Mouse (Mus musculus): Measurements from ENCODE around the gene Rcc1. TPM values are rescaled to one million over a fixed set of nuclear protein-coding genes. Genes with fewer than 3 reads are reported as not detected.
"Not testable (repeated sequence)": the region's sequence is repeated elsewhere in the genome, so short reads cannot be mapped to it uniquely, and the experiment has no call there.

The Rcc1 gene
- total RNA-seq, 1 experiment from 2014 or later, result 46.6 TPM

DNA sequence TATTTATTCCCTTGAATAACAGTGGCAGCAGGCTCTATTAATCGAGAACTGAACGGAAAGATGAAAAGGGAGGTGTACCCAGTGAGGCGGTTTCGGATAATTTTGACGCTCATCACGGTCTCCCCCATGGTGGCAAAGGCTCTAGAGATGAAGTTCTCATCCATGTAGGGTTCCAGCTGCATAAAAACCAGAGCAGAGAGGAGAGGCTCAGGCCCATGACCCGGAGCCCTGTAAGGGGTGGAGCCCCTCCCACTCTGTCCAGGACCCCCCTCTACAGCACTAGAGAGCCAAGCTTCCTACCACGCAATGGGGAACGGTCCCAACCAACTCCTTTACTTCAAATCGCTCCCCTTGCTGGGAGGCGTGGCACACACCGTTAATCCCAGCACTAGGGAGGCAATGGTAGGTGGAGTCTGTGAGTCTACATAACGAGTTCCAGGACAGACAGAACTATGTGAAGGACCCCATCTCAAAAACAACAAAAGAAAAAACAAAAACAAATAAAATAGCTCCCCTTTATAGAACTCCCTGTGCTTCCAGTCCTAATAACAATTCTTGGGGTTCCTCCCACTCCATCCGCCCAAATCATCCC is 24.9 kb downstream of the Rcc1 start:
- no peak for ATAC-seq (replicated peaks; ENCODE audit: low read depth, poor library complexity, severe bottlenecking)

DNA sequence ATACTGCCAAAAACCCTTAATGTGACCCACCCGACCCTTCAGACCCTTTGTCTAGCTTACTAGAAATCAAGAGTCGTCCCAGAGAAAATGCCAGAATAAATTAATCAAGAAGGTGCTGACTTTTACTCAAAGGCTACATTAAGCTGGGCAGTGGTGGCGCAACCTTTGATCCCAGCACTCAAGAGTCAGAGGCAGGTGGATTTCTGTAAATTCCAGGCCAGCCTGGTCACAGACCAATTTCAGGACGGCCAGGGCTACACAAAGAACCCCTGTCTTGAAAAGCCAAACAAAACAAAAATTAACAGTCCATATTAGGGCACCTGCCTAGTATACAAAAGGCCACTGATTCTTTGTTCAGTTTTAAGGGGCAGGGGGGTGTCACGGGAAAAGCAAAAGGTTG is 26.9 kb downstream of the Rcc1 start:
- no peak for ATAC-seq (replicated peaks; ENCODE audit: low read depth, poor library complexity, severe bottlenecking)

DNA sequence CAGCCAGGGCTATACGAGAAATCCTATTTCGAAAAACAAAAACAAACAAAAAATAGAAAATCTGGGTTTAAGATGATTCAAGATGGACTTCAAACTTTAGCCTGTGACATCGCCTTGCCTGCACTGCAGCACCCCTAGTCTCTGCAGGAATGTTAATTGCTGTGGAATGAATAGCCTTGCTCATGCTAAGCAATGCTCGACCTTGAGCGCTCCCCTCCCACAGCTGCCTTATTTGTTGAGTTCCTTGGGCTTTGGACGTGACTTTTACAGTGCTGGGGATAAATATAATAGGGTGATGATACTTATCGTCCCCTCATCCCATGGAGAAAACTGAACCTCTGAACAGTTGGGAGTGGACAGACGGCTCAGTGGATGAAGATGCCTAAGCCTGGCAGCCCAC is 37.7 kb downstream of the Rcc1 start:
- ATAC-seq (replicated peaks; ENCODE audit: low read depth, poor library complexity, severe bottlenecking), result no peak

DNA sequence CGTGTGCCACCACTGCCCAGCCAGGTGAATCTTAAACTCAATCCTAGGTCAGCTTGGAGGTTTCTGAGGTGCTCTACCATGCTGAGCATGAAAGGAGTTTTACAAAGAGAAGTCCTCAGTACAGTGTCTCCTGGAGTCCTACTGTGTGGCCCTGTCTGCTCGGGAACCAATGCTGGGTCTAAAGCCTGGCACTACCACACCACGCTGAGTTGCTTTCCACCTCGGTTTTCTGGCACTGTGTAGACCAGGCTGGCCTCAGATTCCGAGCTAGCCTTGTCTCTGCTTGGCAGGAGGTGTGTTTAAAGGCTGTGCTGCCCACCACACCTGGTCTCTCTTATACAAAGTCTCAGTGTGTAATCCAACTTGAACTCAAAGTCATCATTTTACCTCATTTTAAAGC is 40.8 kb downstream of the Rcc1 start:
- ATAC-seq (replicated peaks; ENCODE audit: low read depth, poor library complexity, severe bottlenecking), result no peak

DNA sequence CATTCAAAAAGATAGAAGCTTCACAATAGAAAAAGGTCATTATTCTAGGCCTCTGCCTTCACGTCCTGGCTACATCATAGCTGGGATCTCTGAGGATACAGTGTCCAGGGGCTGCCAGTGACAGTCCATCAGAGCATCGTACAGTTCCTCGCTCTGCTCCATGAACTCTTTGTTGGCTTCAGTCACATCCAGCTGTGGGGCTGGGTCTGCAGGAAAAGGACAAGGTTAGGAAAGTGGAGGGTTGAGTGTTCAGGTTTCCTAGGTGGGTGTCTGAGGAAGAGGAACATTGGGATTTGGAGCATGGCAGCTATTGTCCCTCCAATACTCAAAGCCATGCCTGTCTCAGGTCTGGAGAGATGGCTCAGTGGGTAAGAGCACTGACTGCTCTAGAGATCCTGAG is 41.6 kb downstream of the Rcc1 start:
- ATAC-seq (replicated peaks; ENCODE audit: low read depth, poor library complexity, severe bottlenecking), result no peak

DNA sequence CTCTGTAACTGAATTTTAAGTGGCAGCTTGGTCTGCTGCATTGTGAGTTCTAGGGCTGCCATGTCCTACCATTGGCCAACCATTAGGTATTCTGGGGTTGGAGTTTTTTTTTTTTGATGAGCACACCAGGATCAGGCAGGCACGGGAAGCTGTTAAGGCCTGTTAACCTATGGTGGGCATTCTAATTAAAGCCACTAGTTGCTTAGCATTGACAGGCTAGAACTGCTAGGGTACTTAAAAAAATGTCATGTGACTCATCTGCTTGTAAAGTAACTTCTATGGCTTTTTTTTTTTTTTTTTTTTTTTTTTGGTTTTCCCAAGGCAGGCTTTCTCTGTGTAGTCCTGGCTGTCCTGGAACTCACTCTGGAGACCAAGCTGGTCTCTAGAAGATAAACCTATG is 42.2 kb downstream of the Rcc1 start:
- no peak for ATAC-seq (replicated peaks; ENCODE audit: low read depth, poor library complexity, severe bottlenecking)

DNA sequence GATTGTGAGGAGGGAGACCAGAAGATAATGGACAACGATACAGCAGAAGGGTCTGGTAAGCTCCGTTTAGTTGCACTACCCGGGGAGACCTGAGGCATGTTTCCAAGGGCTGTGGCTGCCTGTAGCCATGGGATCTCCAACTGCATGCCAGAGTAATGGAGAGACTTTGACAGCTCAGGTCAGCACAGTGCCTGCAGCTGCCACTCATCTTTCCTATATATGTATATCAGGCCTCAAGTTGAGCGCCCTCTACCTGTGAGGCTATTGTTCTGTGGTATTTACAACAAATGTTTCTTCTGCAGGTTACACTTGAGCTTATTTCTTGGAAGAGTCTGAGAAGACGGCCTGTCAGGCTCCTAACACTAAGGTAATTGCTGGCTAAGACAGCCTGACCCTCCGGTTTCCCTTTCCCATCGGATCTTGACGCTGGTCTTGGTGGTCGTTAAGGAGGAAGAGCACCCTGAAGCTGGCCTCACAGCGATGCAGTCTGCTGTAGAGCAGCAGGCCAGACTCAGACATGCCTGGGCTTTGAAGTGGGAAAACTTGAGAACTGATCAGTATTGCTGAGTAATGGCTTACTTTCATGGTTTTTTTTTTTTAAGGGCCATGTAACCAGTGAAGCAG is 43.4 kb downstream of the Rcc1 start:
- ATAC-seq (replicated peaks; ENCODE audit: low read depth, poor library complexity, severe bottlenecking), result peak; percentile 21

DNA sequence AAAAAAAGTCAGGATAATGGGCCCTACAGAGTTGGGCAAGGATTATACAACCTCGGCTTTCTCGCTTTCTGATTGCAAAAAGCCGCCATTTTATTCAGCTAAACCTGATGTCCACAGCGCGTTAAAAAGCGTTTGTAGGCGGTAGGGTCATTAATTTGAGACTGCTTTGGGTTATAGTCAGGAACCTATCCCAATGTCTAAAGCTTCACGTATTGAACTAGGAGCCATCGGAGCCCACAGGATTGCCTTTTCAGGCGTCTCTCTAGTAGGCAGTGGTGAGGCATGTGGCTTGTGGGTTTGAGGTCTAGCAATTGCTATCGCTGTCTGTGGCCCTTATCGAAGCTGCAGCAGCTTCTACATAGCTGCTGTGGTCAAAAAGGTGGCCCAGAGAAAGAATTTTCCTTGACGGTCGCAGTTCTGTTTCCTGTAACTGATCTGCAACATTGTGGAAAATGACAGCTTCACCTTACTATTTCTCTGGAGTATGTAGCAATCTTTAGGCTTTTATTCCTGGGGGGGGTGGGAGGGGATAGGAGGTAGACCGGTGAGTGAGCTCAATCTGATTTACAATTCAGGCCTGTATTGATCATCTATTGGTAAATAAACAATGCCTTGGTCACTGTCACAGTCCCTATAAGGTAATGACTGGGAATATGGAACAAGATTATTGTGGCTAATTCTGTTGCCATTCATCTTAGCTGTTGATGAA is 44.1 kb downstream of the Rcc1 start:
- peak; percentile 68 for ATAC-seq (replicated peaks; ENCODE audit: low read depth, poor library complexity, severe bottlenecking)

DNA sequence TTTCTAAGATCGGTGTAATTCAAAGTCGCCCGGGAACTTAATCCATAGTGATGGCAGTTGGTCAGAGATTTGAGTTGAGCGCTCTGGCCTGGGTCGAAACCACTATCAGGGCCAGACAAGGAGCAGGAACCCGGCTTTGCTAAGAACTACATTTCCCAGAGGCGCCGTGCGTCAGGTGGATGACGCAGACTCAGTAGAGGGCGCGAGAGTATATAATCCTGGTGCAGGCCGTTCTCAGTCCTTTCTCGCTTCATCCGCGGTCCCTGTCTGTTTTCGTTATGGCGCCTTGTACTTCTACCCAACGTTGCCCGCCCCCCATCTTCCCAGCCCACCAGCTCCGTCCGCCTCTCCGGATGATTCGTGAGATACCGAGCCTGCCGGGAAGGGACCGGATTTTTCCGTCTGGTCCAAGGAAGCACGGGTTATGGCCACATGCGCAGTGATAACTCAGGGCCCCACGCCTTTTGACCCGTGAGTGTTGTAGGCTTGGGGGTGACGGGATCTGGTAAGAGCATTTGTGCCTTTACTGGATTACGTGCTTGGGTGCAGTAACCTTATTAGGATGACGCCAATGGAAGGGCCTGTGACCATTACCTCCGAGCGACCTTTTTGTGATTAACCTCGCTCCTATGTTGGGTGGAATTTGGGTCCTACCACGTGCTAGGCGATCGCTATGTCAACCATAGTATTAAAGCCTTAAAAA is 44.8 kb downstream of the Rcc1 start:
- ATAC-seq (replicated peaks; ENCODE audit: low read depth, poor library complexity, severe bottlenecking), result peak; percentile 77

DNA sequence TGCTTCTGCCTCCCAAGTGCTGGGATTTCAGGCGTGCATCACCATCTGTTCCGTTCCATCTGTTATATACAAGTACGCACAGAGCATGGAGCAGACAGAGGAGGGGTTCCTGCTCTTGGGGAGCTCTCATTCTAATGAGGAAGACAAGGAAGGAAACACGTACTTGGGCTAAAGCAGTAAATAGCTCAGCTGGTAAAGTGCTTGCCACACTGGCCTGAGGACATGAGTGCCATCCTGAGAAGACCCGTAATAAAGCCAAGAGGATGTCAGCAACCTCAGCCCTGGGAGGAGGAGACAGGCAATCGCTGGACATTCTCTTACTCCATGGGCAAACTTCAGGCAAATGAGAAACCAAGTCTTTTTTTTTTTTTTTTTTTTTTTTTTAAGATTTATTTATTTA is 47.4 kb downstream of the Rcc1 start:
- ATAC-seq (replicated peaks; ENCODE audit: low read depth, poor library complexity, severe bottlenecking), result no peak

DNA sequence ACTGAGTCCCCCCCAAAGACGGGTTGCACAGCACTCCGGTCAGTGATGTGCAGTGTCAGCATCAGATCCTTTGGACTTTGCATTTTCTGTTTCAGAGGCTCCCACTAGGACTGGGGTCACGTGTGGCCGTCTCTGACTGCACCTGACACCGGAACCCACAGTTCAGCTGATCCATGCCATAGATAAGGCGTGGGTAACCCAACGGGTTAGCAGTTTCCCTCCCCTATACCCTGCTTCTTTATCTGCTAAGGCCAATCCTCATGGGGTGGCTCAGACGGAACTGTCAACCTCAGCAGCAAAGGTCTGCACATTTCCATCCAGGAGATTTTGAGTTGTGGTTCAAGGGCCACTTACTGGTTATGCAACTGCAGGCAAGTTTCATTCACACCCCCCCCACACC is 48.1 kb downstream of the Rcc1 start:
- no peak; the same call in 1 of the 2 replicates for ATAC-seq (replicated peaks; ENCODE audit: low read depth, poor library complexity, severe bottlenecking)

DNA sequence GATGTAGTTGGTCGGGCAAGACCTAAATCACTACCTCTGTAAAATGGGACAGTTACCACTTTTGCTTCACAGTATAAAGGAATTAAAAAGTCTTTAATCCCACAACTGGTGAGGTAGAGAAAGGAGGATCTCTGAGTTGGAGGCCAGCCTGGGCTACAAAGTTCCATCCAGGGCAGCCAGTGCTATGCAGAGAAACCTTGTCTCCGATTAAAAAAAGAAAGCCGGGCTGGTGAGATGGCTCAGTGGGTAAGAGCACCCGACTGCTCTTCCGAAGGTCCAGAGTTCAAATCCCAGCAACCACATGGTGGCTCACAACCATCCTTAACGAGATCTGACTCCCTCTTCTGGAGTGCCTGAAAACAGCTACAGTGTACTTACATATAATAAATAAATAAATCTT is 49.9 kb downstream of the Rcc1 start:
- ATAC-seq (replicated peaks; ENCODE audit: low read depth, poor library complexity, severe bottlenecking), result not testable (repeated sequence)

DNA sequence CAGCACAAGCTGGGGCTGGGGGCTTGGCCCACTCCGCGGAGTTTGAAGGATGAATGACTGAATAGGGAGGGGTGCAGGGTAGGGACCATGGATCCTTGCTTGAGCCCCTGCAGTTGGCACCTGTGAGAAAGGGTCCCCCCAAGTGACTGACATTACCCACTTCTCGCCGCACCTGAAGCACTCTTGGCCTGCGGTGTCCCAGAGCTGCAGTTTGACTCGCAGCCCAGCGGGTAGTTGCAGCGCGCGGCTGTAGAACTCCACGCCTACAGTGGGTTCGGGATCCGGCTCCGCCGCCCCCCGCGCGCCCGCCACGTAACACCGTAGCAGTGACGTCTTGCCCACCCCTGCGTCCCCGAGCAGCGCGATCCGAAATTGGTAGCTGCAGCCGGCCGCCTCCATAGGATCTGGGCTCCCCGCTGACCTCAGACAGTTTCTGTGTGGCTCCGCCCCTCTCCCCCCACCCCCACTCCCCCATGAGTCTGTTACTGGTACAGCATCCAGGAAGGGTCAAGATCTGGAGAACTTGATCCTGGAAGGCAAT is 50.4 kb downstream of the Rcc1 start, which contains the start of gene Rab42:
Gene Rab42, minus strand, starts transcription at position 447 of the 541 bp plus-strand sequence.
- ATAC-seq (replicated peaks; ENCODE audit: low read depth, poor library complexity, severe bottlenecking), result peak; percentile 78

DNA sequence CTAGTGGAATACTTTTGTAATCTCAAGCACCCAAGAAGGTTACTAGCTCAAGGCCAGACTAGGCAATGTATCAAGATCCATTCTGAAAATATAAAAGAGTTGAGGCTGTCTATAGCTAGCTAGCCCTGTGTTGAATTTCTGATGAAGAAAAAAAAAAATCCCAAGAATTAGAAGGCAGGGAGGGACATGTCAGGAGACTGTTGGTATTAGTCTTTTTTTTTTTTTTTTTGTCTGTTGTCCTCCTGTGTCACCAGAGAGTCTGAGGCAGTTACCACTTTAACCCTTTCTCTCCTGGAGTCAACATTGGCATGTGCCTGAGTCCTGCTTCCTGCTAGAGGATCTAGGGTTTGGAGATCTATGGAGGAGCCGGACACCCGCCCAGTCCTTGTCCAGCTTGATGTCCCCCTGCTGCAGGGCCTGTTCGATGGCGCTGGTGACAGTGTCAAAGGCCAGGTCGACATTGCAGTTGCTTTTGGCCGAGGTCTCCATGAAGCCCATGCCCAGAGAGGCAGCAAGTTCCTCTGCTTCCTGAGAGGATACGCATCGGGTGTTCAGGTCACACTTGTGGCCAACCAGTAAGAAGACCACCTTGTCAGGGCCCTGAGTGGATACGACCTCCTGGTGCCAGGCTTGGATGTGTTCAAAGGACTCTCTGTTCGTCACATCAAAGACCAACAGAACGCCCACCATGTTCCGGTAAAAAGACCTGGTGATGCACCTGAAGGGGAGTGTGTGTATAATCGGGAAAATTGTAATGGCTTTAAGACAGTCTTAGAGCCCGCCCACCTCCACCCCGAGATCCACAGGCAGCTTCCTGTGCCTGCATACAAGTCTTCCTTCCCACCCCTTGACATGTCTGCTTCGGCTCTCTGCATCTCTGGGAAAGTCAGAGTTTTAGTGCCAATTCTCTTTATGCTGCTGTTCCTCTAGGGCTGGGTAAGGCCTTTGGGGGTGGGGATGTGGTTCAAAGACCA is 51.2 kb downstream of the Rcc1 start:
- ATAC-seq (replicated peaks; ENCODE audit: low read depth, poor library complexity, severe bottlenecking), result no peak; the same call in 1 of the 2 replicates

DNA sequence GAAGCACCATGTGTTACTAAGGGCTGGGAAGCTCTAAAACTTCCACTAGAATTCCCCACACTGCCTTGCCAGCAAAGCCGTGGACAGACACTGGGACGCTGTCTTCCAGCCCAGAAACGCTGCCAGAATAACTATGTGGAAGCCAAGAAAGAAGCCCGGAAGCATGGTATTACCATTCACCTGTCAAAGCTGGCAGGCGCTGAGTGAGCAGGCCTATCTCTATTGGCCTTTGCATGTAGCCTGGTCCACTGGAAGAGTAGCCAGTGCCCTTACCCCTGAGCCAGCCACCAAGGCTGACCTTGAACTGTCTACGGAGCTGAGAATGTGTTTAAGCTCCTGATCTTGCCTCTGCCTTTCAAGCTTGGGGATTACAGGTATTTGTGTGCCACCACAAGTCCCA is 51.9 kb downstream of the Rcc1 start:
- no peak for ATAC-seq (replicated peaks; ENCODE audit: low read depth, poor library complexity, severe bottlenecking)

DNA sequence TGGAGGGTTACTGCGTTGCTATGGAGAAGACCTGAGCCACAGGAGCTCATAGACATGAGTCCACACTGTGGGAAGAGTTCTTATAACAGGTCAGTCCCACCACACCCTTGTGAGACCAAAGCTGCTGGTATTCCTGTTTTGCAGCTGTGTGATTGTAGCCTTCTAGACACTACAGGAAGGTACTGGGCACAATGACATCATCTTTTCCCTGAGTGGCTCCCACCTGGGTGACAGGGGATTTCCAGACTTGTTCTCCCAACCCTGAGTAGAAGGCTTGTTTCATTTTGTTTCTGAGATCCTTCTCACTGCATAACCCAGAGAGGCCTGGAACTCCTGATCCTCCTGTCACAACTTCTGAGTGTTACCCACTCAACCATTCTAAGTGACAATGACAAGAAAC is 53.6 kb downstream of the Rcc1 start:
- ATAC-seq (replicated peaks; ENCODE audit: low read depth, poor library complexity, severe bottlenecking), result no peak

DNA sequence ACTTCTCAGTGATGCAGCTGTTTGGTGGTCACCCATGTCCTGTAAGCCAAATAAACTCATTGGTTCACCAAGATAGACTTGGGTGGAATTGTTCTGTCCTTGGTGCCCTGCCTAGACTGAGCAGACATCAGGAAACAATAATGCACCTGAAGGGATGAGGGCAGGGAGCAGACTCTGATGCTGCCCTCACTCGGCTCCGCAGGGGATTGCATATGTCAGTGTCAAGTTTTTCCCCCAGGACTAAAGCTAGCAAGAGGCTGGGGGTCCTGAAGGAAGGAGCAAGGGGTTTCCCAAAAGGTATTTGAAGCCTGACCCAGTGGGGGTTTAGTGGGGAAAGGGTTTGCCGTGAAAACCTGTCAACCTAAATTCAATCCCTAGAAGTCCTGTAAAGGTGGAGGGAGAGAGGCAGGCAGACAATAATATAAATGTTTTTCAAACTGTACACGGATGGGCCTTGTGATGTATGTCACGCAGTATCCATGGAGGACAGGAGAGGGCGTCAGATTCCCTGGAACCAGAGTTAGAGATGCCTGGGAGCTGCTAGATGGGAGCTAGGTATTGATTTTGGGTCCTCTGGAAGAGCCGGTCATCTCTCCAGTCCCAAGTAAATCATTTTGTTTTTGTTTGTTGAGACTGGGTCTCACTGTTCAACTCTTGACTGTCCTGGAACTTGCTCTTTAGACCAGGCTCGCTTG is 57.6 kb downstream of the Rcc1 start:
- 0 out of 2 replicates have a peak, but pooled peaks have one; percentile 27 for ATAC-seq (replicated peaks; ENCODE audit: low read depth, poor library complexity, severe bottlenecking)

DNA sequence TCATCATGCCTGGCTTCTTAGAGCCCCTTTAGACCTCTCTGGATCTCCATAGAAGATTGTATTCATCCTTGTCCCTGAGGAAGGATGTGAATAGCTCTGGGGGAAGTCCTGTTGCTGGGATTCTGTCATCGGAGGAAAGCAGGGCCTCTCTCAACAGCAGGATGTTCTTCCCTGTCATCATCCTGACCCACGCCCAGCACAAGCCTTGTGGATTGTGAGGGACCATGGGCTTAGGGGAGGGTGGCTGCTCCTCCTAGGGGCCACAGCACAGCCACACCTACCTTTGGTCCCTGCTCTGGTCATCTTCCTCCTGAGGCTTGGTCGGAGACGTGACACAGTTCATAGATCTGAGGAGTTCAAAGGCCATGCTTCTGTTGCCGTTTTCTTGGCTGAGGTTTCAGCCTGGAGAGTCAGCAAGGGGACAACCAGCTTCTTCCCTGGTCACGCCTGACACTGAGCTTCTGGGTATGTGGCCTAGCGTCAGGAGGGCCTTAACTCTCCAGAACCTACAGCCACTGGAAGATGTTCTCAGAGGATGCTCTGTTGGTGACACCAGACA is 59.6 kb downstream of the Rcc1 start:
- no peak for ATAC-seq (replicated peaks; ENCODE audit: low read depth, poor library complexity, severe bottlenecking)

DNA sequence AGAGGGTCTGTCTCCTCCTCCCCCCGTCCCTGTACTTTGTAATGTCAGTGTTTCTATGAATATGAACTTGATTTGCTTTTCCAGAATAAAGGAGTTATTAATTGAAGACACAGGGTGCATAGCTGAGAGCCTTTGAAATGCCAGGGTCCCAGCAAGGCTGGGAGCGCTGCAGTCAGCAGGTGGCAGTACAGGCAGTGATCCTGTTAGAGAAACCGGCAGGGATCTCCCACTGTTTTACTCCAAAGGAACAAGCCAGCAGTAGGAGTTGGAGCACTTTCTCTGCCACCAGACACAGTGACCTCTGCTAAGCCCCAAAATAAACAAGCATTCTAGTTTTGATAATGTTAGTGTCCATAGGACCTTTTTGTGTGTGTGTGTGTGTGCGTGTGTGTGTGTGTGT is 60.4 kb downstream of the Rcc1 start:
- ATAC-seq (replicated peaks; ENCODE audit: low read depth, poor library complexity, severe bottlenecking), result no peak; the same call in 1 of the 2 replicates
